Mouse (Mus musculus) thymus, adult 2 months (tissue): Measurements from ENCODE around the gene Lrrc27. TPM values are rescaled to one million over a fixed set of nuclear protein-coding genes. Genes with fewer than 3 reads are reported as not detected.

Source experiments
- DNase-seq: peaks from one replicate; pipeline ENCODE4 v3.0.0; 2021
- H3K27ac ChIP-seq: fragments of 200-500 bp; 2 replicates; pipeline ENCODE4 v1.5.1; 2012; ENCODE audit warnings: low read length, control low read depth; ENCODE audit not compliant: control insufficient read depth, insufficient read depth
- H3K27me3 ChIP-seq: fragments of 200-500 bp; 2 replicates; pipeline ENCODE4 v1.6.1; 2012; ENCODE audit warnings: mild to moderate bottlenecking, low read length, moderate library complexity, mixed read lengths; ENCODE audit not compliant: control insufficient read depth, insufficient read depth
- H3K36me3 ChIP-seq: fragments of 200-500 bp; 2 replicates; pipeline ENCODE4 v1.6.1; 2012; ENCODE audit warnings: mild to moderate bottlenecking, low read length, moderate library complexity; ENCODE audit not compliant: control insufficient read depth, insufficient read depth
- H3K4me1 ChIP-seq: fragments of 200-500 bp; replicated peaks from 2 replicates; pipeline ENCODE4 v1.6.1; 2012; ENCODE audit warnings: low read length; ENCODE audit not compliant: control insufficient read depth, insufficient read depth
- H3K4me3 ChIP-seq: fragments of 200-500 bp; 2 replicates; pipeline ENCODE4 v1.5.1; 2012; ENCODE audit warnings: mild to moderate bottlenecking, low read length, control low read depth, moderate library complexity; ENCODE audit not compliant: control insufficient read depth, insufficient read depth
- CTCF ChIP-seq: fragments of 200-500 bp; IDR thresholded peaks from 2 replicates; pipeline ENCODE4 v1.5.1; 2012; ENCODE audit warnings: mild to moderate bottlenecking, control low read depth, low read length, moderate library complexity, borderline replicate concordance; ENCODE audit not compliant: control insufficient read depth, poor library complexity, insufficient read depth; ENCODE audit errors: extremely low read depth
- POLR2A ChIP-seq: fragments of 200-500 bp; IDR thresholded peaks from 2 replicates; pipeline ENCODE4 v1.6.1; 2012; ENCODE audit warnings: mild to moderate bottlenecking, low read length, control low read depth, moderate library complexity; ENCODE audit not compliant: control insufficient read depth, poor library complexity, insufficient read depth; ENCODE audit errors: extremely low read depth
- WGBS: fragments of 180-500 bp; shearing (Covaris S2); methylation state at CpG from one replicate; pipeline ENCODE4 v1.1.7; 2018; 5-methylcytosine and 5-hydroxymethylcytosine counted together
- polyA plus RNA-seq: library from polyadenylated mRNA; depleted of rRNA; stranded (reverse); fragments of >200 nt; gene quantifications from 2 replicates; pipeline ENCODE4 v1.2.3, GENCODE M21; 2012

The Lrrc27 gene
- polyA plus RNA-seq, 1 experiment, result 3.9 TPM

GRCm38 (mm10) chr7:139221856-139222255 is 9.1 kb downstream of the Lrrc27 start:
- DNase-seq, result no peak
- no peaks in the 10 kb centered on the region for H3K27me3 ChIP-seq
- H3K36me3 ChIP-seq, result no peaks in the 10 kb centered on the region
- no peak overlapping the region for H3K27ac ChIP-seq
- WGBS, result 85% methylated on average over 2 of the region's 2 CpGs
- H3K4me3 ChIP-seq, result no peak overlapping the region
- H3K4me1 ChIP-seq, result peaks cover 53% of the 10 kb centered on the region
- TF ChIP-seq CTCF, result no peak
- no peak for TF ChIP-seq POLR2A

GRCm38 (mm10) chr7:139222341-139222740 is 9.6 kb downstream of the Lrrc27 start:
- no peak for TF ChIP-seq POLR2A
- TF ChIP-seq CTCF, result no peak
- H3K4me1 ChIP-seq, result peaks cover 58% of the 10 kb centered on the region
- no peaks in the 10 kb centered on the region for H3K27me3 ChIP-seq
- no peaks in the 10 kb centered on the region for H3K36me3 ChIP-seq
- 96% methylated on average over 4 of the region's 4 CpGs for WGBS
- no peak overlapping the region for H3K4me3 ChIP-seq
- DNase-seq, result no peak
- H3K27ac ChIP-seq, result no peak overlapping the region

GRCm38 (mm10) chr7:139224070-139224469 is 11.3 kb downstream of the Lrrc27 start:
- Histone ChIP-seq H3K4me1 (peaks cover 67% of the 10 kb centered on the region), H3K27ac (peak overlapping the region; percentile 90), H3K27me3 (no peaks in the 10 kb centered on the region), H3K4me3 (no peak overlapping the region), H3K36me3 (no peaks in the 10 kb centered on the region)
- TF ChIP-seq CTCF (no peak), POLR2A (no peak)
- no peak for DNase-seq
- 96% methylated on average over 1 of the region's 1 CpGs for WGBS

GRCm38 (mm10) chr7:139224725-139225124 is 11.9 kb downstream of the Lrrc27 start:
- H3K36me3 ChIP-seq, result no peaks in the 10 kb centered on the region
- H3K4me1 ChIP-seq, result peaks cover 66% of the 10 kb centered on the region
- peak; percentile 69 for DNase-seq
- 6% methylated on average over 8 of the region's 8 CpGs for WGBS
- H3K27ac ChIP-seq, result peak overlapping the region; percentile 90
- H3K27me3 ChIP-seq, result no peaks in the 10 kb centered on the region
- TF ChIP-seq POLR2A, result peak; percentile 40; the same call in 1 of the 2 replicates
- TF ChIP-seq CTCF, result no peak
- H3K4me3 ChIP-seq, result no peak overlapping the region

- no peak for TF ChIP-seq POLR2A
- no peak for TF ChIP-seq CTCF
- WGBS, result 96% methylated on average over 7 of the region's 7 CpGs
- Histone ChIP-seq H3K4me3 (no peak overlapping the region), H3K4me1 (peaks cover 61% of the 10 kb centered on the region), H3K27me3 (no peaks in the 10 kb centered on the region), H3K36me3 (no peaks in the 10 kb centered on the region), H3K27ac (peak overlapping the region; percentile 90; the same call in 1 of the 2 replicates)
- no peak for DNase-seq
These were observed 13.6 kb downstream of the Lrrc27 start for GRCm38 (mm10) chr7:139226416-139226815.

GRCm38 (mm10) chr7:139228447-139229171 is 15.8 kb downstream of the Lrrc27 start:
- no peak for DNase-seq
- no peaks in the 10 kb centered on the region for H3K27me3 ChIP-seq
- WGBS, result 27% methylated on average over 6 of the region's 6 CpGs
- no peaks in the 10 kb centered on the region for H3K36me3 ChIP-seq
- H3K27ac ChIP-seq, result no peak overlapping the region
- no peak overlapping the region for H3K4me3 ChIP-seq
- H3K4me1 ChIP-seq, result peaks cover 49% of the 10 kb centered on the region
- no peak for TF ChIP-seq CTCF
- TF ChIP-seq POLR2A, result no peak

GRCm38 (mm10) chr7:139229837-139230236 is 17.0 kb downstream of the Lrrc27 start:
- TF ChIP-seq POLR2A (no peak), CTCF (no peak)
- 95% methylated on average over 5 of the region's 5 CpGs for WGBS
- no peak for DNase-seq
- Histone ChIP-seq H3K4me1 (peaks cover 45% of the 10 kb centered on the region), H3K4me3 (no peak overlapping the region), H3K27ac (no peak overlapping the region), H3K36me3 (no peaks in the 10 kb centered on the region), H3K27me3 (no peaks in the 10 kb centered on the region)

GRCm38 (mm10) chr7:139230241-139230640 is 17.5 kb downstream of the Lrrc27 start:
- DNase-seq, result no peak
- no peak overlapping the region for H3K27ac ChIP-seq
- no peaks in the 10 kb centered on the region for H3K27me3 ChIP-seq
- peaks cover 42% of the 10 kb centered on the region for H3K4me1 ChIP-seq
- H3K4me3 ChIP-seq, result no peak overlapping the region
- WGBS, result 87% methylated on average over 12 of the region's 12 CpGs
- no peaks in the 10 kb centered on the region for H3K36me3 ChIP-seq
- TF ChIP-seq CTCF (no peak), POLR2A (no peak)
